Mouse (Mus musculus) liver, postnatal 0 days (tissue): ENCODE measurements around the gene Gm20661. TPM values are rescaled to one million over a fixed set of nuclear protein-coding genes. Genes with fewer than 3 reads are reported as not detected.

ENCODE experiments used
- ATAC-seq: fragments of 200-750 bp; cut with Nextera tagmentation; 2 replicates; pipeline ENCODE4 v1.8.0; 2017; ENCODE audit warnings: mild to moderate bottlenecking, moderate library complexity
- DNase-seq: peaks from one replicate; pipeline ENCODE4 v3.0.0-alpha.2; 2016
- H3K27ac ChIP-seq: fragments of 300-500 bp; sonication (generic); 2 replicates; pipeline ENCODE4 v1.5.1; 2014; ENCODE audit warnings: antibody characterized with exemption, moderate library complexity, mild to moderate bottlenecking, low read depth
- H3K27me3 ChIP-seq: fragments of 300-500 bp; sonication (generic); 2 replicates; pipeline ENCODE4 v1.6.1; 2014; ENCODE audit warnings: low read length, control low read depth, mixed read lengths; ENCODE audit not compliant: insufficient read depth
- H3K36me3 ChIP-seq: fragments of 300-500 bp; sonication (generic); replicated peaks from 2 replicates; pipeline ENCODE4 v1.6.1; 2014; ENCODE audit warnings: mild to moderate bottlenecking, control low read depth, low read length, moderate library complexity, mixed read lengths; ENCODE audit not compliant: insufficient read depth
- H3K4me1 ChIP-seq: fragments of 300-500 bp; sonication (generic); 2 replicates; pipeline ENCODE4 v1.6.1; 2014; ENCODE audit warnings: antibody characterized with exemption, mild to moderate bottlenecking, control low read depth; ENCODE audit not compliant: insufficient read depth
- H3K4me2 ChIP-seq: fragments of 300-500 bp; sonication (generic); 2 replicates; pipeline ENCODE4 v1.6.1; 2014; ENCODE audit warnings: low read depth, mild to moderate bottlenecking, low read length, moderate library complexity, mixed read lengths
- H3K4me3 ChIP-seq: fragments of 300-500 bp; sonication (generic); 2 replicates; pipeline ENCODE4 v1.5.1; 2014; ENCODE audit warnings: low read depth, low read length
- H3K9ac ChIP-seq: fragments of 300-500 bp; sonication (generic); replicated peaks from 2 replicates; pipeline ENCODE4 v1.6.1; 2014; ENCODE audit warnings: mild to moderate bottlenecking, moderate library complexity
- H3K9me3 ChIP-seq: fragments of 300-500 bp; sonication (generic); 2 replicates; pipeline ENCODE4 v1.6.1; 2016; ENCODE audit warnings: mild to moderate bottlenecking, control low read depth, low read length, mixed read lengths
- CTCF ChIP-seq: sonication (generic); IDR thresholded peaks from 2 replicates; pipeline ENCODE4 v1.5.1; 2016; ENCODE audit warnings: antibody characterized with exemption, low read depth
- EP300 ChIP-seq: IDR thresholded peaks from 2 replicates; pipeline ENCODE4 v1.6.1; 2016; ENCODE audit warnings: antibody characterized with exemption, low read depth, mild to moderate bottlenecking
- WGBS: fragments of 180-500 bp; shearing (Covaris S2); extraction: QIAGEN DNeasy Blood & Tissue Kit; methylation state at CpG from one replicate; pipeline ENCODE4 v1.1.7; 2014; ENCODE audit not compliant: insufficient replicate concordance; 5-methylcytosine and 5-hydroxymethylcytosine counted together
- polyA plus RNA-seq: library from polyadenylated mRNA; unstranded; fragments of >200 nt; fragmentation: Nextera tagmentation; extraction: Ambion mirVana; gene quantifications from 2 replicates; pipeline ENCODE4 v1.2.1, GENCODE M21; 2015

The Gm20661 gene
- polyA plus RNA-seq, 1 experiment from 2014 or later: 0.31 TPM

GRCm38 (mm10) chr9:107974491-107975171 is 8.2 kb upstream of the Gm20661 start:
- peak overlapping the region; percentile 92 for H3K4me2 ChIP-seq
- peaks cover 36% of the 10 kb centered on the region for H3K36me3 ChIP-seq
- TF ChIP-seq EP300 (no peak), CTCF (no peak)
- 37% methylated on average over 10 of the region's 10 CpGs for WGBS
- peak overlapping the region; percentile 82 for H3K9ac ChIP-seq
- peak overlapping the region; percentile 96 for H3K27ac ChIP-seq
- peak overlapping the region; percentile 73 for H3K4me3 ChIP-seq
- DNase-seq (peak; percentile 54), ATAC-seq (peak; percentile 75)
- no peaks in the 10 kb centered on the region for H3K27me3 ChIP-seq
- peaks cover 67% of the 10 kb centered on the region for H3K4me1 ChIP-seq
- H3K9me3 ChIP-seq: no peaks in the 10 kb centered on the region

DNA sequence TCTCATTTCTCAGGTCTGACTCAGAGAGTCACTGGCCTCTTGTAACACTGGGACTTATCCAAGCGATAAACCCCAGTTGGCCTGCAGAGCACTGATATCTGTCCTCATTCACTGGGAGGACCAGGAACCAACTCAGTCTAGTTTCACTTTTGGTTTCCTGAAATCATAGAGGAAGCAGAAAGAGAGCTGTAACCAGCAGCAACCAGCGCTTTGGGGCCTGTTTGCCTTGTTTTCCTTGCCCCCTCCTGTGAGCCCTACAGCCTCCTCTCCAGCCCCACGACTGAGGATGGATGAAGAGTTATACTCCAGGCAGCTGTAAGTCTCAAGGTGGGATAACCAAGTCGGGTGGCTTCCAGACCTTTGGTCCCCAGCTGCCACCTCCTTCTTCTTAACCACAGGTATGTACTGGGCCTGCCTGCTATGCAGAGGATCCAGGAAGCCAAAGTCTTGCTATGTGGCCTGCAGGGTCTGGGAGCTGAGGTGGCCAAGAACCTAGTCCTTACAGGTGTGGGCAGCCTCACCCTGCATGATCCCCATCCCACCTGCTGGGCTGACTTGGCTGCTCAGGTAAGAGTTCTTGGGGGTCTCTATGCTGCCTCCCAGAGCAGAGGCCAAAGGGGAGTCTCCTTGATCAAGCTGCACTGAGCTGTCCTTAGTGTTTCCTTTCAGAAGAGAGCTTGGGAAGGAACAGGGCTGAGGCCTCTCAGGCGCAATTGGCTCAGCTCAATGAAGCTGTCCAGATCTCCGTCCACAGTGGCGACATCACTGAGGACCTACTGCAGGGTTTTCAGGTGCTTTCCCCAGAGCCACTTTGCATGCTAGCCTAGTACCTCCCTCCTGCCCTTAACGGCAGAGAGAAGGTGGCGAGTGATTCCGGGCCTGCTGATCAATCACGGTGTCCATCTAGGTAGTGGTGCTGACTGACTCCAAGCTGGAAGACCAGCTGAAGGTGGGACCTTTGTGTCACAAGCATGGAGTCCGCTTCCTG is 7.2 kb upstream of the Gm20661 start, which contains the start of gene Uba7:
Gene Uba7 (plus strand): TSS at position 107 of the 988 bp plus-strand sequence.
- DNase-seq (peak; percentile 72), ATAC-seq (peak; percentile 82)
- TF ChIP-seq CTCF (no peak), EP300 (peak; percentile 91)
- Histone ChIP-seq H3K9ac (peak within 1 kb of the TSS; percentile 82), H3K27me3 (no peaks in the 10 kb centered on the region), H3K4me1 (peaks cover 76% of the 10 kb centered on the region), H3K27ac (peak within 1 kb of the TSS; percentile 96), H3K4me3 (peak within 1 kb of the TSS; percentile 73), H3K36me3 (peaks cover 43% of the 10 kb centered on the region), H3K9me3 (no peaks in the 10 kb centered on the region), H3K4me2 (peak within 1 kb of the TSS; percentile 92)
- WGBS: 46% methylated on average over 12 of the region's 12 CpGs

GRCm38 (mm10) chr9:107978815-107979214 is 4.0 kb upstream of the Gm20661 start:
- peaks cover 79% of the 10 kb centered on the region for H3K4me1 ChIP-seq

DNA sequence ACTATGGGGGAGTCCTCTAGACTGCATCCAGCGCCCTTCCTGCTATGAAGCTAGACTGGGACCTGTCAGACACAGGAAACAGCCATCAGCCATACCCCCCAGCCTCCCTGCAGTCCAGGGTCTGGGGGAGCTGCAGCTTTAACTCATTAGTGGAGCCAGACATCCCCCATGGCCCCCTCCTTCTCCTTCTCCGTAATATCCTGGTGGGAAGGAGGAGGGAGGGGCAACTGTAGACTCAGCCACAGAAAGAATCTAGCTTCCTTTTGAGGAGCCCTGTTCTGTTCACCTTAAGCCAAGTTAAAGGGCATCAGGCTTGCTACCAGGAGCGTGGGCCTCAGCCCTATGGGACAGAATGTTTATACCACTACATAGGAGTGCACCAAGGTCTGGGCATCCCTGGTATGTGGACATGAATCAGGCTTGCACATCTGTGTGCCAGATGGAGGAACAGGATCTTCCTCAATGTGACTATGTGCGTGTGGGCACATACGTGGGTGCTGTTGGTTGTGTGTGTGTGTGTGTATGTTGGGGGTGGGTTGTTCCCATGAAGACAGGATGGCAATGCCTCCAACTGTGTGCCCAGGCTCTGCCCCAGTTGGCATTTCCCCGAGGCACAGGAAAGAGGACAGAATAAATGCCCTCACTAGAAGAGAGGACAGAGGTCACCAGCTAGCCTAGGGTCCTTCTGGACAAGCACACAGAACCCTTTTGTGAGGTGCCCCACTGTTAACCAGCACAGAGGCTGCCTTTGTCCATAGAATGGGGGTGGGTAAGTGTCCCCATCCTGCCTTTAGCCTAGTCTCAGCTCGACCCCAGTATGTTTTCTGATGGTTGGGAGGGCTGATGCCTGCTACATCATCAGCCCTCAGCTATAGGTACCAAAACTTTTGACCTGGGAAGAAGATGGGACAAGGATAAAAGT is 913 bp upstream of the Gm20661 start:
- WGBS: 37% methylated on average over 7 of the region's 7 CpGs
- peak overlapping the region; percentile 95 for H3K27ac ChIP-seq
- peak overlapping the region; percentile 87 for H3K4me2 ChIP-seq
- peak overlapping the region; percentile 83 for H3K9ac ChIP-seq
- H3K4me3 ChIP-seq: peak overlapping the region; percentile 63
- no peaks in the 10 kb centered on the region for H3K9me3 ChIP-seq
- no peaks in the 10 kb centered on the region for H3K27me3 ChIP-seq
- no peak for DNase-seq
- H3K4me1 ChIP-seq: peaks cover 70% of the 10 kb centered on the region
- TF ChIP-seq EP300 (no peak), CTCF (no peak)
- no peak for ATAC-seq
- peaks cover 69% of the 10 kb centered on the region for H3K36me3 ChIP-seq

More at GRCm38 (mm10) chr9:107978815-107979214, 4.0 kb upstream of the Gm20661 start:
- 94% methylated on average over 12 of the region's 12 CpGs for WGBS
- TF ChIP-seq EP300 (no peak), CTCF (no peak)
- no peak overlapping the region for H3K9ac ChIP-seq
- H3K27me3 ChIP-seq: no peaks in the 10 kb centered on the region
- ATAC-seq: no peak
- H3K36me3 ChIP-seq: peaks cover 70% of the 10 kb centered on the region
- H3K4me3 ChIP-seq: no peak overlapping the region
- H3K4me2 ChIP-seq: peak overlapping the region; percentile 92
- H3K9me3 ChIP-seq: no peaks in the 10 kb centered on the region
- no peak for DNase-seq
- H3K27ac ChIP-seq: no peak overlapping the region

DNA sequence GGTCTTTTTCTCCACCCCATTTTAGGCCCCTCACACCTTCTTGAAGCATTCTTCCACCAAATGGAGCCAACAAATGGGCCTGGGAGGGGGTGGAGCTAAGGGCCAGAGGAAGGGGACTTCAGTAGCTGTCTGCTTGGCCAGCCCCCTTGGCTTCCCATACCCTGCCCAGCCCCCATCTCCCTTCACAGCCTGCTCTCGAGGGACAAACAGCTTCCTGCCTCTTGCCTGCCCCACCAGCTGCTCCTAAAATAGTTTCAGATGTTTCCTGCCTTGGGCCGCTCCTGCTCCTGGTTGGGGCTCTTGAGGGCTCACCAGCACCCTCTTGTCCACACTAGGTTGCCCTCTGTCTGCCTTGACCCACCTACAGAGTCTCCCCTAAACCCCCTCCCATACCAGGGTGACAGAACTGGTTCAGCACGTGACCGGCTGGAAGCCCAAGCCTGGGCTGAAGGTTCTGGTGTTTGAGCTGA is 598 bp downstream of the Gm20661 start:
- Histone ChIP-seq H3K9me3 (no peaks in the 10 kb centered on the region), H3K4me3 (peak overlapping the region; percentile 63), H3K36me3 (peaks cover 54% of the 10 kb centered on the region), H3K4me2 (peak overlapping the region; percentile 87), H3K4me1 (peaks cover 59% of the 10 kb centered on the region), H3K27ac (peak overlapping the region; percentile 95), H3K27me3 (no peaks in the 10 kb centered on the region), H3K9ac (peak overlapping the region; percentile 83)
- DNase-seq (peak; percentile 77), ATAC-seq (no peak)
- WGBS: 19% methylated on average over 4 of the region's 4 CpGs
- TF ChIP-seq EP300 (no peak), CTCF (no peak)
